Mouse (Mus musculus) lung, embryonic 14.5 days (tissue): Measurements from ENCODE around the gene Togaram1. TPM values are rescaled to one million over a fixed set of nuclear protein-coding genes. Genes with fewer than 3 reads are reported as not detected.

Experiments used
- ATAC-seq: fragments of 200-750 bp; cut with Nextera tagmentation; 2 replicates; pipeline ENCODE4 v1.8.0; 2017; ENCODE audit warnings: mild to moderate bottlenecking, moderate TSS enrichment, moderate library complexity; ENCODE audit not compliant: insufficient read depth
- DNase-seq: peaks from one replicate; pipeline ENCODE4 v3.0.0-alpha.2; 2015
- H3K27ac ChIP-seq: fragments of 300-500 bp; sonication (generic); 2 replicates; pipeline ENCODE4 v1.5.1; 2014; ENCODE audit warnings: low read depth, mild to moderate bottlenecking, moderate library complexity
- H3K27me3 ChIP-seq: fragments of 300-500 bp; sonication (generic); 2 replicates; pipeline ENCODE4 v1.6.1; 2014; ENCODE audit warnings: low read length, control low read depth; ENCODE audit not compliant: insufficient read depth
- H3K36me3 ChIP-seq: fragments of 300-500 bp; sonication (generic); 2 replicates; pipeline ENCODE4 v1.6.1; 2014; ENCODE audit warnings: control low read depth; ENCODE audit not compliant: insufficient read depth
- H3K4me1 ChIP-seq: fragments of 300-500 bp; sonication (generic); 2 replicates; pipeline ENCODE4 v1.6.1; 2014; ENCODE audit warnings: antibody characterized with exemption, control low read depth; ENCODE audit not compliant: insufficient read depth
- H3K4me2 ChIP-seq: fragments of 300-500 bp; sonication (generic); 2 replicates; pipeline ENCODE4 v1.6.1; 2014; ENCODE audit warnings: mild to moderate bottlenecking
- H3K4me3 ChIP-seq: fragments of 300-500 bp; sonication (generic); 2 replicates; pipeline ENCODE4 v1.5.1; 2014; ENCODE audit warnings: low read depth, low read length
- H3K9ac ChIP-seq: fragments of 300-500 bp; sonication (generic); 2 replicates; pipeline ENCODE4 v1.6.1; 2014
- H3K9me3 ChIP-seq: fragments of 300-500 bp; sonication (generic); 2 replicates; pipeline ENCODE4 v1.6.1; 2016; ENCODE audit warnings: low read depth, low read length, control low read depth
- CTCF ChIP-seq: IDR thresholded peaks from 2 replicates; pipeline ENCODE4 v1.5.1; 2016; ENCODE audit warnings: antibody characterized with exemption, low read depth
- WGBS: fragments of 180-500 bp; shearing (Covaris S2); extraction: QIAGEN DNeasy Blood & Tissue Kit; methylation state at CpG from one replicate; pipeline ENCODE4 v1.1.7; 2014; 5-methylcytosine and 5-hydroxymethylcytosine counted together
- polyA plus RNA-seq: library from polyadenylated mRNA; unstranded; fragments of >200 nt; fragmentation: Nextera tagmentation; extraction: Ambion mirVana; gene quantifications from 2 replicates; pipeline ENCODE4 v1.2.1, GENCODE M21; 2014

Togaram1 gene
- 30.7 and 32.2 TPM in 2 replicates for polyA plus RNA-seq

- Histone ChIP-seq H3K4me3 (peak within 1 kb of the TSS; percentile 90), H3K4me2 (peak within 1 kb of the TSS; percentile 86), H3K9ac (peak within 1 kb of the TSS; percentile 90), H3K36me3 (no peaks in the 10 kb centered on the region), H3K4me1 (peaks cover 5% of the 10 kb centered on the region; the same call in 1 of the 2 replicates), H3K27ac (peak within 1 kb of the TSS; percentile 85), H3K27me3 (no peaks in the 10 kb centered on the region), H3K9me3 (no peaks in the 10 kb centered on the region)
- 0% methylated on average over 45 of the region's 45 CpGs for WGBS
- DNase-seq = peak; percentile 100
- no peak for TF ChIP-seq CTCF
- peak; percentile 99 for ATAC-seq
Observed at GRCm38 (mm10) chr12:64965124-64966026, at the start of gene Togaram1, which contains the start of gene Klhl28. TSS of gene Togaram1 (plus strand) at chr12:64965804. TSS of gene Klhl28 (minus strand) at chr12:64965534.

- no peak overlapping the region for H3K9ac ChIP-seq
- no peak for ATAC-seq
- H3K4me1 ChIP-seq = no peaks in the 10 kb centered on the region
- H3K36me3 ChIP-seq = no peaks in the 10 kb centered on the region
- no peak for TF ChIP-seq CTCF
- no peak overlapping the region for H3K27ac ChIP-seq
- DNase-seq = no peak
- no peak overlapping the region for H3K4me3 ChIP-seq
- H3K4me2 ChIP-seq = no peak overlapping the region
- no peaks in the 10 kb centered on the region for H3K27me3 ChIP-seq
- H3K9me3 ChIP-seq = no peaks in the 10 kb centered on the region
Observed at GRCm38 (mm10) chr12:64916735-64917134, 48.9 kb upstream of the Togaram1 start.

- peak; percentile 100 for ATAC-seq
- under 1% methylated on average over 71 of the region's 93 CpGs for WGBS
- peak; percentile 98 for DNase-seq
- Histone ChIP-seq H3K4me1 (no peaks in the 10 kb centered on the region), H3K9me3 (no peaks in the 10 kb centered on the region), H3K9ac (peak within 1 kb of the TSS; percentile 70), H3K27ac (no peak within 1 kb of the TSS), H3K27me3 (no peaks in the 10 kb centered on the region), H3K4me2 (peak within 1 kb of the TSS; percentile 88), H3K36me3 (no peaks in the 10 kb centered on the region), H3K4me3 (peak within 1 kb of the TSS; percentile 73)
- TF ChIP-seq CTCF = no peak
Observed at GRCm38 (mm10) chr12:64917578-64918471, 47.8 kb upstream of the Togaram1 start, which contains the start of gene Gm527. TSS of gene Gm527 (plus strand) at chr12:64917906.

GRCm38 (mm10) chr12:64937493-64937892, 28.1 kb upstream of the Togaram1 start:
- 80% methylated on average over 2 of the region's 2 CpGs for WGBS
- Histone ChIP-seq H3K9ac (no peak overlapping the region), H3K27me3 (no peaks in the 10 kb centered on the region), H3K9me3 (no peaks in the 10 kb centered on the region), H3K27ac (no peak overlapping the region), H3K4me1 (no peaks in the 10 kb centered on the region), H3K4me3 (no peak overlapping the region), H3K4me2 (no peak overlapping the region), H3K36me3 (peaks cover 4% of the 10 kb centered on the region; the same call in 1 of the 2 replicates)
- no peak for ATAC-seq
- DNase-seq = peak; percentile 13
- peak; percentile 7; the same call in 1 of the 2 replicates for TF ChIP-seq CTCF

GRCm38 (mm10) chr12:64964560-64964959, 1.0 kb upstream of the Togaram1 start:
- 20% methylated on average over 4 of the region's 4 CpGs for WGBS
- DNase-seq (no peak), ATAC-seq (no peak)
- no peaks in the 10 kb centered on the region for H3K27me3 ChIP-seq
- H3K36me3 ChIP-seq = no peaks in the 10 kb centered on the region
- H3K4me1 ChIP-seq = peaks cover 4% of the 10 kb centered on the region; the same call in 1 of the 2 replicates
- peak overlapping the region; percentile 31; the same call in 1 of the 2 replicates for H3K27ac ChIP-seq
- TF ChIP-seq CTCF = no peak
- H3K4me3 ChIP-seq = peak overlapping the region; percentile 90
- no peaks in the 10 kb centered on the region for H3K9me3 ChIP-seq
- H3K4me2 ChIP-seq = peak overlapping the region; percentile 70
- peak overlapping the region; percentile 63 for H3K9ac ChIP-seq

- H3K36me3 ChIP-seq = no peaks in the 10 kb centered on the region; the same call in 1 of the 2 replicates
- H3K4me1 ChIP-seq = peaks cover 5% of the 10 kb centered on the region; the same call in 1 of the 2 replicates
- no peak; the same call in none of the 2 replicates for ATAC-seq
- H3K9ac ChIP-seq = peak overlapping the region; percentile 90
- H3K4me2 ChIP-seq = peak overlapping the region; percentile 86
- H3K27ac ChIP-seq = peak overlapping the region; percentile 85
- peak overlapping the region; percentile 90 for H3K4me3 ChIP-seq
- H3K9me3 ChIP-seq = no peaks in the 10 kb centered on the region
- DNase-seq = peak; percentile 64
- under 1% methylated on average over 44 of the region's 44 CpGs for WGBS
- H3K27me3 ChIP-seq = no peaks in the 10 kb centered on the region
- no peak for TF ChIP-seq CTCF
Observed at GRCm38 (mm10) chr12:64966101-64966631, 562 bp downstream of the Togaram1 start.
